Mouse (Mus musculus) B cell, adult 67 days (primary cell): ENCODE data around the gene Sowaha. TPM values are rescaled to one million over a fixed set of nuclear protein-coding genes. Genes with fewer than 3 reads are reported as not detected.

Experiments
- total RNA-seq, 2 experiments: library from RNA; stranded (reverse); gene quantifications; 4 replicates each; pipeline ENCODE4 v1.2.4; 2023

Sowaha gene
- total RNA-seq = not detected

DNA sequence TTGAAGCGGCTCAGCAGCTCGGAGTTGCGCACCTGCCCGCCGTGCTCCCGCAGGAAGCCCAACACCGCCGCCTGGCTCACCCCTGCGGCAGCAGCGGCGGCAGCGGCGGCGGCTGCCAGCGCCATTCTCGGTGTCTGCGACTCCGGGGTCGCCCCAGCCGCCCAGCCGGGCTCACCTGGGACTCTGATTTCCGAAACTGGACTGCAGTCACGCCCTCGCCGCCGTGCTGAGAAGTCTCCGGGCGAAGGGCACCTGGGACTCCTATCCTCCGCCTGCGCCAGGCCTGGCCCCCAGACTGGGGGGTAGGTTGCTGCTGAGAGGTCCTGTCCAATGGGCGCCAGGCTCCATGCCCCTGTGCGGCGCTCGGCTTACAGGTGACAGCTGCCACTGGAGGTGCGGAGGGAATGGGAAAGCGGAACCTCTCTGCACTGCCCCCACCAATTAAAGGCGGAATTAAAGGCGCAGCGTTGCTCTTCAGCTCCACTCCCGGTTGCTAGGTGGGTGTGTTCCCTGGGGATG lies at the start of gene Sowaha, which contains the start of gene Gm9945:
TSS of gene Sowaha (minus strand) at position 492 of the 519 bp plus-strand sequence.
TSS of gene Gm9945 (plus strand) at position 384 of the 519 bp plus-strand sequence.

DNA sequence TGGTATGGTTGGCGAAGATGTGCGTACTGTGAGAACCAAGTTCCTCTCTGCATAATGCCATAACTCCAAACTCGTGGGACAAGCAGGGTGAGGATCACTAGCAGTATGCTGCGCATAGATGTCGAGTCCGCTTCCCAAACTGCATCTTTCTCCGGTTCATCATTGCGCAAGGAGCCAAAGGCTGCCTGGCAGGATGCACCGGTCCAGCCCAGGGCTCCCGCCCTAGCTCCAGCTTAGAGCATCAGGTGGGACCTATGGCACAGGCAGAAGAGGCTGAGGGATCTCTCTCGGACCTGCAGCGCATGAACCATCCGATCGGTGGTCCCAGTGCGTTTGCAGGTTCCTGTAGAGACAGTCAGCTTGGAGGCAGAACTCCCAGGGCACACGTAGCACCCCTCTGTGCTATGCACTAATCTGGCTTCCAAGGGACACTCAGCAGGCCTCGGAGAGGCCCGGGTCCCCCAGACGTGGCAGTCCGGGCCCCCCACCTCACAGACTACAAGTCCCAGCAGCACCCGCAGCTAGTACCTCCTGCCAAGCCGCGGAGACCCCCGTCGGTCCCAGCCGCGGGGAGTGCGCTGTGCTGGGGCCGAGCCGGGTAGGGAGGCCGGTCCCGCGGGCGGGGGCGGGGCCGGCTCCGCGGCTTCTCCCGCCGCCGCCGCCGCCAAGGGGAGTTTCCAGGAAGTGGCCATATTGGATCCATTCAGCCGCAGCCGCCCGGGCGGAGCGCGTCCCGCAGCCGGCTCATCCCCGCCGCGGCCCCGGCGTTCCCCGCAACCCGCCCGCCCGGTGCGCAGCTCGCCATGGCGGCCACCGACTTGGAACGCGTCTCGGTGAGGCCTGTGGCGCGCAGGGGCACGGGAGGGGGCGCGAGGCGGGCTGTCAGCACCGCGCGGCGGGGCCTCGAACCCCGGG lies 39.4 kb upstream of the Sowaha start, which contains the start of gene Sept8:
TSS of gene Sept8 (plus strand) at position 51 of the 915 bp plus-strand sequence.

DNA sequence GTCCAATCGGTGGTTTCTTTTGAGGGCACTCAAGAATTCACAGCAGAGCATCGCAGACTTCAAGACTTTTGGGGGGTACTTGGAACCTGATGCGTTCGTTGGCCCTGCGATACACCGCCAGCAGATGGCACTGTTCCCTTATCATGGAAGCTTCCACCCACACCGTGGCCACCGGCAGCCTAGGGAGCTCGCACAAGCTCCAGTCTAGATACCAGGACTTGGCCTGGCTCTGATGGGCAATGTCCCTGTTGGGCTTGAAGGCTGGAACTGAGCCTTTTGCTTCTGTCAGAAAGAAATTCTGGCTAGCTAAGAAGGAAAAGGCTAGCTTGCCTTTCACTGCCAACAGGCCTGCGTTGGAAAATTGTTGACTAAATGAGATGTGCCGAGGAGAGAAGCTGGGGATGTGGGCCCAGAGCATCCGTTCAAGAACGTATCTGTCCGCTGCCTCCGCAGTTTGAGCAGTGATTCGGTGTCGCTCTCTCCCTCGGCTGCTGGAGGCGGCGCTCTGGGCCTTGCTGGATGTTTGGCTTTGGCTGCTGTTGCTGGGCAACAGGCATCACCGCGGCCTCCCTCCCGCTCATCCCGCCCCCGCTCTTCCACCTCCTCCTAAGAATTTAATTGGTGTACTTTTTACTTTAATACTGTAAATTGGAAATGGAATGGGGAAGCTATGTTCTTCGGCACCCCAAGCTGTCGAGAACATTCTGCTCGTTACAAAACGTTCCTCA lies 9.9 kb downstream of the Sowaha start, which contains the start of gene Gm9837:
TSS of gene Gm9837 (minus strand) at position 512 of the 728 bp plus-strand sequence.

DNA sequence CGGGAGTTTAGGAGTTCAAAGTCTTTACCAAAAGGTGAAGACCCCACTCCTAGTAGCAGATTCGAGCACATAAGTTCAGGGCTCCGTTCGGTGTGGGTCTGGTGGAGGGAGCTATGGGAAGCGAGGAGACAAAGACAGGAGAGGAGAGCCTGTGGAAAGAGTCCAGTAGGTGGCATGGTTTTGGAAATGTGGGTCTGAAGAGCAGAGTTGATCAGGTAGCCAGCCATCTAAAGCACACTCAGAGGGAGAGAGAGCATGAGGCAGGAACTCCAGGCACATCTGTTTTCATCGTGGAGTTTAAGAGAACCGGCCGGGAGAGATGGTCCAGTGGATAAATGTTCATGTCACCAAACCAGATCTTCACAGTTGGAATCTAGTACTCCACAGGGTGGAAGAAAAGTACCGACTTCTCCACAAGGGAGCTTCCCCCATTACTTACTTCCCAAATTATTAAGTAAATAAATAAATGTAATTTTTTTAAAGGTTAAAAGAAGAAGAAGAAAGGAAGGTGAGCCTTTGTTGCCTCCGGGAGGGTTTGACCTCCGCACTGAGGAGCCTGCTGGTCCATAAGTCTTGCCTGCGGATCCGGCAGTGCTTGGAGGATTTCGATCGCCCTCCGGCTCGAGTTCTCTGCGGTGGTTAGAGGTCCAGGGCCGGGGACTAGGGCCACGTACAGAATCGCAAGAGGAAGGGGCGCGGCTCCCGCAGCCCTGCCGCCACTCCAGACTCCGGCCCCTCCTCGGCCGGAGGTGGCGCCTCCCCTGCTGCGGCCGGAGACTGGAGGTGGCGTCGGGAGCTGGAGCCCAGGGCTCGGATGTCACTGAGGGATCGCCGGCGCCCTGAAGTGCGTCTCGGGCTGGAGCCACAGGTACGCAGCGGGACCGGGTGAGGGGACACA lies 23.4 kb downstream of the Sowaha start, which contains the start of the genes Gm10447 and Shroom1:
TSS of gene Gm10447 (minus strand) at position 637 of the 898 bp plus-strand sequence.
TSS of gene Shroom1 (plus strand) at position 732 of the 898 bp plus-strand sequence.

DNA sequence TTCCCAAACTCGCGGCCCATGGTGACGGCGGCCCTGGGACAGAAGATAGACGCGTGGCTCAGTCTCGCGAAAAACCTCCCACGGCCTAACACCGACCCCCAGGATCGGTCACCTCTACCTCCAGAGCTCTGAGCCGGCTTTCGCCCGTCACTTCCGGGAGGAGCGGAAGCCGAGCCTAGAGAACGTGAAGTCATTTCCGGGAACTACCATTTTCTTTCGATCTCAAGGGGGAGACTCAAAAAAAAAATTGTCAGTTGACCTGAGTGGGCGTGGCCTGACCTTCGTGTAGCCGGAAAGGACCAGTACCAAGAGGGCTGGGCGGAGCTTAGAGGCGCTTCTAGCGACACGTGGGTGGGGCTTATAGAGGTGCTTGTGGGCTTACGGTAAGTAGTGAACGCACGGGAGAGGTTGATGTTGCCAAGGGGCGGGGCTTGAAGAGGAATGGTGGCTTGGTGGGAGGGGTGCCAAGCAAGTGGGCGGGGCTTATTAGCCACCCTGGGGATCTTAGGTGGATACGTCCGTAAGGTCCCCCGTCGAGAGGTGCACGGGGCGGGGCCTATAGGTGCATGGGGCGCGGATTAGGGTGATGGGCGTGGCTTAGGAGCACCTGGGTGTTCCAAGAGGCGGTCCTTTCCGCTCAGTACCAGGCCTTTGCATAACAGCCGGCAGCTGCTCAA lies 49.3 kb downstream of the Sowaha start, which contains the start of the genes Uqcrq and Gdf9:
TSS of gene Uqcrq (minus strand) at position 162 of the 677 bp plus-strand sequence.
TSS of gene Gdf9 (plus strand) at position 354 of the 677 bp plus-strand sequence.

Other genes with a start within 250 kb of the Sowaha start
- 100 to 1,000 TPM; 103 to 114 TPM for gene Hspa4, start 179.8 kb downstream of the Sowaha start, total RNA-seq
- 10 to 100 TPM; 13.1 to 14.4 TPM for gene Zcchc10, start 155.6 kb downstream of the Sowaha start, total RNA-seq
- gene Aff4, start 129.4 kb downstream of the Sowaha start, total RNA-seq = 100 to 1,000 TPM; 320 to 326 TPM
- gene Leap2, start 57.1 kb downstream of the Sowaha start, total RNA-seq = not detected
- gene Uqcrq, start 49.4 kb downstream of the Sowaha start, total RNA-seq = 100 to 1,000 TPM; 127 to 151 TPM
- gene Gdf9, start 49.3 kb downstream of the Sowaha start, total RNA-seq = under 1 TPM; 0.42 to 0.70 TPM
- gene Gm10447, start 23.2 kb downstream of the Sowaha start, total RNA-seq = not detected
- gene Shroom1, start 23.1 kb downstream of the Sowaha start, total RNA-seq = not detected
- gene Gm9837, start 9.8 kb downstream of the Sowaha start, total RNA-seq = not detected
- not detected for gene Gm9945, start 108 bp downstream of the Sowaha start, total RNA-seq
- under 1 TPM in 1 of 2 experiments, not detected in 1; 0.23 TPM for gene Sept8, start 39.0 kb upstream of the Sowaha start, total RNA-seq
- 1 to 10 TPM; 7.0 to 8.5 TPM for gene Kif3a, start 87.1 kb upstream of the Sowaha start, total RNA-seq
- gene Il4, start 138.4 kb upstream of the Sowaha start, total RNA-seq = not detected
- not detected for gene Il13, start 154.4 kb upstream of the Sowaha start, total RNA-seq
- 10 to 100 TPM; 31.4 to 36.6 TPM for gene Rad50, start 227.0 kb upstream of the Sowaha start, total RNA-seq
- not detected for gene Il5, start 240.5 kb upstream of the Sowaha start, total RNA-seq